Mouse (Mus musculus) lung, embryonic 14.5 days (tissue): ENCODE results near the gene Ndufs3. TPM values are rescaled to one million over a fixed set of nuclear protein-coding genes. Genes with fewer than 3 reads are reported as not detected.

Experiments
- ATAC-seq: fragments of 200-750 bp; cut with Nextera tagmentation; 2 replicates; pipeline ENCODE4 v1.8.0; 2017; ENCODE audit warnings: mild to moderate bottlenecking, moderate TSS enrichment, moderate library complexity; ENCODE audit not compliant: insufficient read depth
- DNase-seq: peaks from one replicate; pipeline ENCODE4 v3.0.0-alpha.2; 2015
- H3K27ac ChIP-seq: fragments of 300-500 bp; sonication (generic); 2 replicates; pipeline ENCODE4 v1.5.1; 2014; ENCODE audit warnings: low read depth, mild to moderate bottlenecking, moderate library complexity
- H3K27me3 ChIP-seq: fragments of 300-500 bp; sonication (generic); 2 replicates; pipeline ENCODE4 v1.6.1; 2014; ENCODE audit warnings: low read length, control low read depth; ENCODE audit not compliant: insufficient read depth
- H3K36me3 ChIP-seq: fragments of 300-500 bp; sonication (generic); 2 replicates; pipeline ENCODE4 v1.6.1; 2014; ENCODE audit warnings: control low read depth; ENCODE audit not compliant: insufficient read depth
- H3K4me1 ChIP-seq: fragments of 300-500 bp; sonication (generic); 2 replicates; pipeline ENCODE4 v1.6.1; 2014; ENCODE audit warnings: antibody characterized with exemption, control low read depth; ENCODE audit not compliant: insufficient read depth
- H3K4me2 ChIP-seq: fragments of 300-500 bp; sonication (generic); 2 replicates; pipeline ENCODE4 v1.6.1; 2014; ENCODE audit warnings: mild to moderate bottlenecking
- H3K4me3 ChIP-seq: fragments of 300-500 bp; sonication (generic); 2 replicates; pipeline ENCODE4 v1.5.1; 2014; ENCODE audit warnings: low read depth, low read length
- H3K9ac ChIP-seq: fragments of 300-500 bp; sonication (generic); 2 replicates; pipeline ENCODE4 v1.6.1; 2014
- H3K9me3 ChIP-seq: fragments of 300-500 bp; sonication (generic); 2 replicates; pipeline ENCODE4 v1.6.1; 2016; ENCODE audit warnings: low read depth, low read length, control low read depth
- CTCF ChIP-seq: IDR thresholded peaks from 2 replicates; pipeline ENCODE4 v1.5.1; 2016; ENCODE audit warnings: antibody characterized with exemption, low read depth
- WGBS: fragments of 180-500 bp; shearing (Covaris S2); extraction: QIAGEN DNeasy Blood & Tissue Kit; methylation state at CpG from one replicate; pipeline ENCODE4 v1.1.7; 2014; 5-methylcytosine and 5-hydroxymethylcytosine counted together
- polyA plus RNA-seq: library from polyadenylated mRNA; unstranded; fragments of >200 nt; fragmentation: Nextera tagmentation; extraction: Ambion mirVana; gene quantifications from 2 replicates; pipeline ENCODE4 v1.2.1, GENCODE M21; 2014

Ndufs3 gene
- polyA plus RNA-seq, 1 experiment from 2014 or later, result 186 TPM

DNA sequence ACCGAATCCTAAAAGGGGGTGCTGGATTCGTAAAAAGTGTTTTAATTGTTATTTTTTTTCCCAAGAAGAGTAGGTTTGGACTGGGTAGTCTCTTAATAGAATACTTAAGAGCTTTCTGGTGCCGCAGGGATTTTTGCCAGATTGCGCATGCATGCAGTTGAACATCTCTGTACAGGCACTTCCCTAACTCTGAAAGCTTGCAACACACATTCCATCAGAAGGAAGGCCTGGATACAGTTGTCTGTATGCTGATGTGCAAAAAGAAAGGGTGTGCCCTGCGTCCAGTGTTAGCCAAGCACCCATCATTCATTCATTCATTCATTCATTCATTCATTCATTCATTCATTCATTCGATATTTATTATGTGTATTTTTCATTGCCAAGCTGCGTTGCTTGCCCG lies 35.1 kb upstream of the Ndufs3 start:
- peak; percentile 46 for DNase-seq
- H3K4me3 ChIP-seq, result peak overlapping the region; percentile 99
- H3K9ac ChIP-seq, result peak overlapping the region; percentile 93
- no peaks in the 10 kb centered on the region for H3K9me3 ChIP-seq
- WGBS, result 40% methylated on average over 8 of the region's 8 CpGs
- no peaks in the 10 kb centered on the region for H3K27me3 ChIP-seq
- TF ChIP-seq CTCF, result no peak
- no peaks in the 10 kb centered on the region for H3K36me3 ChIP-seq
- H3K4me1 ChIP-seq, result peaks cover 16% of the 10 kb centered on the region
- peak overlapping the region; percentile 92 for H3K27ac ChIP-seq
- ATAC-seq, result peak; percentile 54
- H3K4me2 ChIP-seq, result peak overlapping the region; percentile 75

DNA sequence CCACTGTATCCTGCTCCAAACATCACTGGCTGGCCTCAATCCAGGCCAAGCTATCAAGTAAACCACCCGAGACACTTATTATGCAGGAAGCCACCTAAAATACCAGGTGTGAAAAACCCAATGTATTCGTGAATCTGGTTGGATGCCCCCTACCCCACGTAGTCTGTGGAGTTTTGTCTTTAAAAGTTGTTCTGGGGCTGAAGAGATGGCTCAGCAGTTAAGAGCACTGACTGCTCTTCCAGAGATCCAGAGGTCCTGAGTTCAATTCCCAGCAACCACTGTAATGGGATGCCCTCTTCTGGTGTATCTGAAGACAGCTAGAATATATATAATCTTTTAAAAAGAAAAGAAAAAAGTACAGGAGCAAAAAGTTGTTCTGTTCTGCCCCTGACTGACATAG lies 33.7 kb upstream of the Ndufs3 start:
- Histone ChIP-seq H3K4me2 (no peak overlapping the region), H3K36me3 (no peaks in the 10 kb centered on the region), H3K27ac (no peak overlapping the region), H3K9me3 (no peaks in the 10 kb centered on the region), H3K4me1 (peaks cover 16% of the 10 kb centered on the region), H3K4me3 (no peak overlapping the region), H3K9ac (no peak overlapping the region), H3K27me3 (no peaks in the 10 kb centered on the region)
- WGBS, result 63% methylated on average over 3 of the region's 3 CpGs
- no peak for ATAC-seq
- no peak for TF ChIP-seq CTCF
- DNase-seq, result no peak

- Histone ChIP-seq H3K4me1 (no peaks in the 10 kb centered on the region), H3K9ac (no peak overlapping the region), H3K27me3 (no peaks in the 10 kb centered on the region), H3K4me3 (no peak overlapping the region), H3K27ac (no peak overlapping the region), H3K9me3 (no peaks in the 10 kb centered on the region), H3K36me3 (no peaks in the 10 kb centered on the region), H3K4me2 (no peak overlapping the region)
- no peak for TF ChIP-seq CTCF
- DNase-seq (no peak), ATAC-seq (no peak)
- WGBS, result 45% methylated on average over 2 of the region's 2 CpGs
Measured at GRCm38 (mm10) chr2:90932273-90932672, 27.6 kb upstream of the Ndufs3 start.

DNA sequence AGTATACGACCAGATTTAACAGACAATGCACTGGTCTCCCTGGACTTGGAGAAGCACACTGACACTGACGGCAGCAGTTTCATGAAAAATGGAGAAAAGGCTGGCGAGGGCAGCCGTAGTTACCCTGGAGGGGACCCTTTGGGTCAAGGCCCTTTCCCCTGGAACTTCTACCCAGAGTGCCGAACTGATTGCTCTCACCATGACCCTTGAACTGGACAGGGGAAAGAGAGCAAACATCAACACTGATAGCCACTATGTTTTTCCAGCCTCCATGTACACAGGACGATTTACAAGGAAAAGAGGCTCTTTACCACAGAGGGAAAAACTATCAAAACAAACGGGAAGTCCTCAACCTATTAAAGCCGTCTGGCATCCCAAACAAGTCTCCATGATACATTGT lies 27.2 kb upstream of the Ndufs3 start:
- no peak overlapping the region for H3K9ac ChIP-seq
- DNase-seq (no peak), ATAC-seq (no peak)
- no peak overlapping the region for H3K27ac ChIP-seq
- H3K4me3 ChIP-seq, result no peak overlapping the region
- H3K4me1 ChIP-seq, result no peaks in the 10 kb centered on the region
- TF ChIP-seq CTCF, result no peak
- no peaks in the 10 kb centered on the region for H3K9me3 ChIP-seq
- no peaks in the 10 kb centered on the region for H3K27me3 ChIP-seq
- 35% methylated on average over 8 of the region's 8 CpGs for WGBS
- H3K4me2 ChIP-seq, result no peak overlapping the region
- H3K36me3 ChIP-seq, result no peaks in the 10 kb centered on the region

DNA sequence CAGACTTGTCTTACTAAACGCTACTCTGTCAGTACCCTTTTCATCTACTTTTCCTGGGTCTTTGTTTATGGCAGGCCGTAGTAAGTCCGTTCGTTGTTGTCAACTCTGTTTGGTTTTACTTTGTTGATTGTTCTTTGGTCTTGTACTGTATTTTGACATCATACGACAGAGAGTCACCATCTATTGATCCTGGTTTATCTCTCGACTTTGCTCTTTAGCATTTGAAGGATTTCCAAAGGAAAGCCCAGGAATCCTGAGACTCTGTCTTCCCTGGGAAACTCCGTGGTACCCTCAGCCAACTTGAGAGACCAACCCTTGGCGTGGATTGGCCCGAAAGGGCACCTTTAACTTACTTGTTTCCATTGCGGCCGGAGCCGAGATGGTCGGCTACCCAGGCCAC lies 23.9 kb upstream of the Ndufs3 start:
- Histone ChIP-seq H3K4me2 (no peak overlapping the region), H3K27me3 (no peaks in the 10 kb centered on the region), H3K27ac (no peak overlapping the region), H3K9me3 (no peaks in the 10 kb centered on the region), H3K4me3 (no peak overlapping the region), H3K9ac (no peak overlapping the region), H3K4me1 (no peaks in the 10 kb centered on the region), H3K36me3 (no peaks in the 10 kb centered on the region)
- no peak for TF ChIP-seq CTCF
- ATAC-seq, result no peak
- DNase-seq, result no peak
- WGBS, result 81% methylated on average over 13 of the region's 13 CpGs

DNA sequence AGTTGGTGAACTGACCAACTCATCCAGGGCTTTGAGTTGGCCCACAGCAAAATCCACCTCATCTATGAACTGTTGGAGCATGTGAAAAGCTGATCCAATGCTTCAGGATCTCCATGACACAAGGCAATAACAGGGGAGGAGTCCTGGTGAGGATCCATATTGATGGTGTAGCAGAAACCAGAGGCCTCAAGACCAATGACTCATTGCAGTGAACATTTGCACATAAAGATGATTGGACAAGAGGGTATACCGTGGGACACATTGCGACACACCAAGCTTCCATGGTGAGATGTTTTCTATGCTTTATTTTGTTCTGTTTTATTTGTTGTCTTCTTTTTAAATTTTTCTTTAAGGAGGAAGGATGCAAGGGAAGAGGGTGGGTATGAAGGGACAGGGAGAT lies 18.0 kb upstream of the Ndufs3 start:
- ATAC-seq (no peak), DNase-seq (no peak)
- Histone ChIP-seq H3K4me3 (no peak overlapping the region), H3K36me3 (no peaks in the 10 kb centered on the region), H3K9ac (no peak overlapping the region), H3K4me1 (no peaks in the 10 kb centered on the region), H3K9me3 (no peaks in the 10 kb centered on the region), H3K27me3 (no peaks in the 10 kb centered on the region), H3K27ac (no peak overlapping the region), H3K4me2 (no peak overlapping the region)
- TF ChIP-seq CTCF, result no peak
- WGBS, result 94% methylated on average over 2 of the region's 2 CpGs

GRCm38 (mm10) chr2:90921178-90921577 lies 16.6 kb upstream of the Ndufs3 start:
- Histone ChIP-seq H3K27ac (no peak overlapping the region), H3K4me3 (no peak overlapping the region)

More at GRCm38 (mm10) chr2:90921178-90921577, 16.6 kb upstream of the Ndufs3 start:
- Histone ChIP-seq H3K36me3 (no peaks in the 10 kb centered on the region), H3K9me3 (no peaks in the 10 kb centered on the region), H3K4me1 (peaks cover 6% of the 10 kb centered on the region; the same call in 1 of the 2 replicates), H3K4me2 (no peak overlapping the region), H3K9ac (no peak overlapping the region), H3K27me3 (no peaks in the 10 kb centered on the region)
- TF ChIP-seq CTCF, result no peak
- no peak for ATAC-seq
- 64% methylated on average over 1 of the region's 1 CpGs for WGBS
- no peak for DNase-seq
